ENCODE assay signal across 12 mouse cellular contexts in the genomic region with DNA sequence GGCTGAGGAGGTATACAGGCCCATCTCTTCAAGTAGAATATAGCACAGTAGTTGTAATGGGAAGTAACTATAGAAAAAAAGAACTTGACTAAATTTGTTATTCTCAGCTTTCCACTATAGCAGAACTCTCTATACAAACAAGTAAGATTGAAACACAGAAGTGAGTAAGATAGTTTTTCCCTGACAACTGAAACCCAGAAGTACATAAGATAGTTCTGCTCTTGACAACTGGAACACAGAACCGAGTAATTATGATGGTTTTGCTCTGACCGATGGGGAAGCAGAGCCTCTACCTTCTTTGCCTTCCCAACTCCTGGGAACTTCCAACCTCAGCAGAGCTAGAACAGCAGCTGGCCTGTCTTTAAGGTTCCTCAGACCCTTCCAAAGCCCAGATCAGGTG. TPM values are rescaled to one million over a fixed set of nuclear protein-coding genes. Genes with fewer than 3 reads are reported as not detected.
DNase-seq lines count a peak whose midpoint lies in the region; ATAC-seq and TF ChIP-seq lines count a peak whose summit lies in the region.
"Had no signal": no experiment of that assay in that cellular context is flagged by ENCODE, and none has a peak within 500 bp of the region (broad histone marks: within the 10 kb centered on the region; RNA-seq: fewer than 3 reads in every experiment).

No protein-coding gene starts in this region.

- H3K27me3 ChIP-seq in heart, adult 2 months (ENCODE audit: control insufficient read depth, insufficient read depth, low read length) = no peaks in the 10 kb centered on the region
- H3K27me3 ChIP-seq in lung, postnatal 0 days (replicated peaks; ENCODE audit: insufficient read depth, low read length) = no peaks in the 10 kb centered on the region
- H3K27me3 ChIP-seq in liver, embryonic 16.5 days (ENCODE audit: control insufficient read depth, insufficient read depth, low read depth, low read length) = no peaks in the 10 kb centered on the region
- no peaks in the 10 kb centered on the region for H3K27me3 ChIP-seq in stomach, embryonic 16.5 days (ENCODE audit: control insufficient read depth, insufficient read depth, low read length)

- intact Hi-C loops in heart, adult 2 months (cut with DNase I) = no loop called here
- intact Hi-C loops in heart, postnatal 25 days (cut with DNase I) = no loop called here

- peaks cover 3% of the 10 kb centered on the region for H3K79me2 ChIP-seq in heart, adult 2 months (replicated peaks; ENCODE audit: control insufficient read depth, insufficient read depth, low read length)

- H3K4me3 ChIP-seq in heart, adult 2 months = no peak overlapping the region
- no peak overlapping the region for H3K4me3 ChIP-seq in lung, postnatal 0 days (ENCODE audit: low read depth, low read length)
- H3K4me3 ChIP-seq in liver, embryonic 16.5 days (ENCODE audit: low read depth, low read length) = peak overlapping the region; percentile 85
- peak overlapping the region; percentile 13; the same call in 1 of the 2 replicates for H3K4me3 ChIP-seq in stomach, embryonic 16.5 days (replicated peaks; ENCODE audit: low read length)
- H3K4me3 ChIP-seq: midbrain, embryonic 13.5 days had no signal

- H3K4me2 ChIP-seq in lung, postnatal 0 days (replicated peaks; ENCODE audit: low read depth, low read length) = no peak overlapping the region
- peak overlapping the region; percentile 79 for H3K4me2 ChIP-seq in liver, embryonic 16.5 days (ENCODE audit: low read depth, low read length)
- H3K4me2 ChIP-seq in stomach, embryonic 16.5 days (ENCODE audit: low read depth, low read length) = peak overlapping the region; percentile 89

- H3K27ac ChIP-seq in heart, adult 2 months = peak overlapping the region; percentile 8; the same call in 1 of the 2 replicates
- H3K27ac ChIP-seq in lung, postnatal 0 days (ENCODE audit: low read length) = no peak overlapping the region
- peak overlapping the region; percentile 99 for H3K27ac ChIP-seq in liver, embryonic 16.5 days (ENCODE audit: low read length)
- peak overlapping the region; percentile 9; the same call in 1 of the 2 replicates for H3K27ac ChIP-seq in stomach, embryonic 16.5 days (ENCODE audit: low read length)
- H3K27ac ChIP-seq: midbrain, embryonic 13.5 days had no signal

- no peak for ATAC-seq in lung, postnatal 0 days
- ATAC-seq in liver, embryonic 16.5 days (ENCODE audit: low read depth) = no peak
- ATAC-seq in stomach, embryonic 16.5 days (ENCODE audit: insufficient read depth, low FRiP score) = no peak
- ATAC-seq: activated CD4-positive, CD25-positive, alpha-beta regulatory T cell, adult 4 months; midbrain, embryonic 13.5 days had no signal

- H3K36me3 ChIP-seq in heart, adult 2 months (ENCODE audit: control insufficient read depth, insufficient read depth, low read length) = peaks cover 2% of the 10 kb centered on the region; the same call in 1 of the 2 replicates
- H3K36me3 ChIP-seq in lung, postnatal 0 days (ENCODE audit: insufficient read depth, low read length) = no peaks in the 10 kb centered on the region
- H3K36me3 ChIP-seq in liver, embryonic 16.5 days (ENCODE audit: control insufficient read depth, insufficient read depth) = peaks cover 6% of the 10 kb centered on the region; the same call in 1 of the 2 replicates
- H3K36me3 ChIP-seq in stomach, embryonic 16.5 days (ENCODE audit: control insufficient read depth, insufficient read depth, low read length) = no peaks in the 10 kb centered on the region

- H3K9ac ChIP-seq in heart, adult 2 months (ENCODE audit: low read depth, low read length) = no peak overlapping the region
- H3K9ac ChIP-seq in lung, postnatal 0 days (replicated peaks; ENCODE audit: low read depth) = no peak overlapping the region
- H3K9ac ChIP-seq in liver, embryonic 16.5 days (ENCODE audit: low read depth, low read length) = peak overlapping the region; percentile 98
- H3K9ac ChIP-seq in stomach, embryonic 16.5 days (ENCODE audit: low read length) = 0 out of 2 replicates have a peak overlapping the region, but pooled peaks have one; percentile 89
- H3K9ac ChIP-seq: midbrain, embryonic 13.5 days had no signal

- TF ChIP-seq CTCF in heart, adult 2 months (IDR thresholded peaks at IDR 0.05) = no peak
- TF ChIP-seq CTCF in lung, postnatal 0 days (IDR thresholded peaks at IDR 0.05) = no peak

- no peak for TF ChIP-seq EP300 in heart, adult 2 months (IDR thresholded peaks at IDR 0.05; ENCODE audit: insufficient read depth, low read depth, low read length)
- no peak for TF ChIP-seq EP300 in lung, postnatal 0 days (IDR thresholded peaks at IDR 0.05)

- DNase-seq in heart, adult 2 months = no peak
- no peak for DNase-seq in heart, postnatal 25 days (ENCODE audit: low spot score)
- peak; percentile 13 for DNase-seq in lung, postnatal 0 days (ENCODE audit: low spot score)
- DNase-seq in lung, postnatal 36 days = no peak
- DNase-seq in testis, postnatal 14 days (ENCODE audit: low spot score) = no peak
- DNase-seq in frontal cortex, postnatal 14 days (ENCODE audit: low spot score in 2 of 2) = no peak
- DNase-seq: kidney, postnatal 4 days; right cerebral cortex, postnatal 4 days had no signal

- H3K9me3 ChIP-seq in lung, postnatal 0 days (ENCODE audit: low read length) = no peaks in the 10 kb centered on the region
- no peaks in the 10 kb centered on the region for H3K9me3 ChIP-seq in liver, embryonic 16.5 days (replicated peaks; ENCODE audit: control insufficient read depth, low read length)
- no peaks in the 10 kb centered on the region for H3K9me3 ChIP-seq in stomach, embryonic 16.5 days (replicated peaks; ENCODE audit: control insufficient read depth, low read length)
- H3K9me3 ChIP-seq: midbrain, embryonic 13.5 days had no signal

- TF ChIP-seq POLR2A in heart, adult 2 months (IDR thresholded peaks at IDR 0.05; ENCODE audit: insufficient read depth, low read depth, low read length) = no peak

- peaks cover 15% of the 10 kb centered on the region for H3K4me1 ChIP-seq in heart, adult 2 months (ENCODE audit: control insufficient read depth, insufficient read depth, low read length)
- H3K4me1 ChIP-seq in lung, postnatal 0 days (ENCODE audit: insufficient read depth, low read depth, low read length) = peaks cover 6% of the 10 kb centered on the region; the same call in 1 of the 2 replicates
- H3K4me1 ChIP-seq in liver, embryonic 16.5 days (ENCODE audit: control insufficient read depth, low read depth, low read length) = peaks cover 54% of the 10 kb centered on the region
- H3K4me1 ChIP-seq in stomach, embryonic 16.5 days (ENCODE audit: control insufficient read depth, insufficient read depth, low read length) = peaks cover 19% of the 10 kb centered on the region

- WGBS in heart, adult 2 months = 75% methylated on average over 2 of the region's 2 CpGs
- 79% methylated on average over 2 of the region's 2 CpGs for WGBS in lung, postnatal 0 days
- WGBS in liver, embryonic 16.5 days (ENCODE audit: insufficient replicate concordance) = 40% methylated on average over 2 of the region's 2 CpGs
- 88% methylated on average over 2 of the region's 2 CpGs for WGBS in stomach, embryonic 16.5 days

RNA-seq across cellular contexts. Expression of a gene that starts 2.8 kb away (rescaled TPM):
- total RNA-seq in heart, adult 2 months (2021) = 10 to 100 TPM; 11.1 to 11.6 TPM
- polyA plus RNA-seq in heart, adult 2 months (2012; rRNA removed) = 12.2 and 17.6 TPM in 2 replicates
- 10 to 100 TPM; 12.5 to 15.7 TPM for total RNA-seq in heart, postnatal 25 days (2021)
- 13.5 and 15.1 TPM in 2 replicates for polyA plus RNA-seq in lung, postnatal 0 days (2015; fragmentation: Nextera tagmentation; extraction: Ambion mirVana)
- polyA plus RNA-seq in liver, embryonic 16.5 days (2015; fragmentation: Nextera tagmentation; extraction: Ambion mirVana) = 32.4 and 34.8 TPM in 2 replicates
- 8.9 and 10.7 TPM in 2 replicates for polyA plus RNA-seq in stomach, embryonic 16.5 days (2015; fragmentation: Nextera tagmentation; extraction: Ambion mirVana)

RNA-seq across cellular contexts. Expression of a gene that starts 26.5 kb away (rescaled TPM):
- 1 to 10 TPM in 1 of 2 experiments, under 1 TPM in 1; 0.23 to 1.4 TPM for total RNA-seq in heart, adult 2 months (2021)
- polyA plus RNA-seq in heart, adult 2 months (2012; rRNA removed) = 0.16 and 0.79 TPM in 2 replicates
- total RNA-seq in heart, postnatal 25 days (2021) = 1 to 10 TPM; 1.2 to 1.6 TPM
- 0.73 and 0.94 TPM in 2 replicates for polyA plus RNA-seq in lung, postnatal 0 days (2015; fragmentation: Nextera tagmentation; extraction: Ambion mirVana)
- polyA plus RNA-seq in liver, embryonic 16.5 days (2015; fragmentation: Nextera tagmentation; extraction: Ambion mirVana) = 4.5 and 4.6 TPM in 2 replicates
- polyA plus RNA-seq in stomach, embryonic 16.5 days (2015; fragmentation: Nextera tagmentation; extraction: Ambion mirVana) = 3.0 and 6.1 TPM in 2 replicates

RNA-seq across cellular contexts. Expression of a gene that starts 29.5 kb away (rescaled TPM):
- total RNA-seq in heart, adult 2 months (2021) = 10 to 100 TPM; 22.3 to 22.8 TPM
- polyA plus RNA-seq in heart, adult 2 months (2012; rRNA removed) = 7.3 and 15.1 TPM in 2 replicates
- total RNA-seq in heart, postnatal 25 days (2021) = 10 to 100 TPM; 19.5 to 21.9 TPM
- 21.4 and 24.1 TPM in 2 replicates for polyA plus RNA-seq in lung, postnatal 0 days (2015; fragmentation: Nextera tagmentation; extraction: Ambion mirVana)
- polyA plus RNA-seq in liver, embryonic 16.5 days (2015; fragmentation: Nextera tagmentation; extraction: Ambion mirVana) = 17.5 and 24.2 TPM in 2 replicates
- polyA plus RNA-seq in stomach, embryonic 16.5 days (2015; fragmentation: Nextera tagmentation; extraction: Ambion mirVana) = 40.1 and 48.1 TPM in 2 replicates

RNA-seq across cellular contexts. Expression of a gene that starts 31.3 kb away (rescaled TPM):
- 1 to 10 TPM in 1 of 2 experiments, under 1 TPM in 1; 0.94 to 5.8 TPM for total RNA-seq in heart, adult 2 months (2021)
- polyA plus RNA-seq in heart, adult 2 months (2012; rRNA removed) = 2.6 and 9.9 TPM in 2 replicates
- 1 to 10 TPM in 1 of 2 experiments, under 1 TPM in 1; 0.78 to 1.2 TPM for total RNA-seq in heart, postnatal 25 days (2021)
- 8.3 and 9.1 TPM in 2 replicates for polyA plus RNA-seq in lung, postnatal 0 days (2015; fragmentation: Nextera tagmentation; extraction: Ambion mirVana)
- polyA plus RNA-seq in liver, embryonic 16.5 days (2015; fragmentation: Nextera tagmentation; extraction: Ambion mirVana) = 24.8 and 26.2 TPM in 2 replicates
- polyA plus RNA-seq in stomach, embryonic 16.5 days (2015; fragmentation: Nextera tagmentation; extraction: Ambion mirVana) = 1.2 and 1.4 TPM in 2 replicates
- polyA plus RNA-seq: activated CD4-positive, CD25-positive, alpha-beta regulatory T cell, adult 4 months had no signal

RNA-seq across cellular contexts. Expression of a gene that starts 41.8 kb away (rescaled TPM):
- total RNA-seq in heart, adult 2 months (2021) = 100 to 1,000 TPM; 303 to 355 TPM
- 201 and 451 TPM in 2 replicates for polyA plus RNA-seq in heart, adult 2 months (2012; rRNA removed)
- 100 to 1,000 TPM; 279 to 311 TPM for total RNA-seq in heart, postnatal 25 days (2021)
- polyA plus RNA-seq in lung, postnatal 0 days (2015; fragmentation: Nextera tagmentation; extraction: Ambion mirVana) = 565 and 604 TPM in 2 replicates
- polyA plus RNA-seq in liver, embryonic 16.5 days (2015; fragmentation: Nextera tagmentation; extraction: Ambion mirVana) = 486 and 530 TPM in 2 replicates
- 937 and 1,037 TPM in 2 replicates for polyA plus RNA-seq in stomach, embryonic 16.5 days (2015; fragmentation: Nextera tagmentation; extraction: Ambion mirVana)

Comparison
In these comparisons a context has a peak if more than half of its experiments do, and no peak if none do; other contexts are left out.
1. H3K4me3 ChIP-seq: peak in liver, embryonic 16.5 days (single experiment) and stomach, embryonic 16.5 days (single experiment); none in heart, adult 2 months (single experiment) and lung, postnatal 0 days (single experiment).
2. H3K9ac ChIP-seq: peak in liver, embryonic 16.5 days (single experiment) and stomach, embryonic 16.5 days (single experiment); none in heart, adult 2 months (single experiment) and lung, postnatal 0 days (single experiment).